Mouse (Mus musculus) kidney, embryonic 14.5 days (tissue): ENCODE data around the gene Ppm1e. TPM values are rescaled to one million over a fixed set of nuclear protein-coding genes. Genes with fewer than 3 reads are reported as not detected.

Experiments used
- ATAC-seq: fragments of 200-750 bp; cut with Nextera tagmentation; 2 replicates; pipeline ENCODE4 v1.8.0; 2017; ENCODE audit warnings: moderate number of reproducible peaks, mild to moderate bottlenecking, moderate TSS enrichment, moderate library complexity; ENCODE audit not compliant: low FRiP score, low TSS enrichment
- H3K27ac ChIP-seq: fragments of 300-500 bp; sonication (generic); 2 replicates; pipeline ENCODE4 v1.5.1; 2014; ENCODE audit warnings: low read depth, mild to moderate bottlenecking, low read length, moderate library complexity, mixed read lengths
- H3K27me3 ChIP-seq: fragments of 300-500 bp; sonication (generic); 2 replicates; pipeline ENCODE4 v1.6.1; 2014; ENCODE audit warnings: mild to moderate bottlenecking, low read length; ENCODE audit not compliant: control insufficient read depth, insufficient read depth
- H3K36me3 ChIP-seq: fragments of 300-500 bp; sonication (generic); 2 replicates; pipeline ENCODE4 v1.6.1; 2014; ENCODE audit warnings: low read length, mixed read lengths; ENCODE audit not compliant: control insufficient read depth, insufficient read depth
- H3K4me1 ChIP-seq: fragments of 300-500 bp; sonication (generic); 2 replicates; pipeline ENCODE4 v1.6.1; 2014; ENCODE audit warnings: low read length, mixed read lengths; ENCODE audit not compliant: control insufficient read depth, insufficient read depth
- H3K4me2 ChIP-seq: fragments of 300-500 bp; sonication (generic); replicated peaks from 2 replicates; pipeline ENCODE4 v1.6.1; 2014; ENCODE audit warnings: low read depth, mild to moderate bottlenecking, low read length
- H3K4me3 ChIP-seq: fragments of 300-500 bp; sonication (generic); 2 replicates; pipeline ENCODE4 v1.5.1; 2014; ENCODE audit warnings: mild to moderate bottlenecking, low read length
- H3K9ac ChIP-seq: fragments of 300-500 bp; sonication (generic); 2 replicates; pipeline ENCODE4 v1.6.1; 2014; ENCODE audit warnings: low read depth, mild to moderate bottlenecking, low read length, moderate library complexity
- H3K9me3 ChIP-seq: fragments of 300-500 bp; sonication (generic); 2 replicates; pipeline ENCODE4 v1.6.1; 2016; ENCODE audit warnings: low read length; ENCODE audit not compliant: control insufficient read depth
- WGBS: fragments of 180-500 bp; shearing (Covaris S2); extraction: QIAGEN DNeasy Blood & Tissue Kit; methylation state at CpG from one replicate; pipeline ENCODE4 v1.1.7; 2014; 5-methylcytosine and 5-hydroxymethylcytosine counted together
- polyA plus RNA-seq: library from polyadenylated mRNA; unstranded; fragments of >200 nt; fragmentation: Nextera tagmentation; extraction: Ambion mirVana; gene quantifications from 2 replicates; pipeline ENCODE4 v1.2.1, GENCODE M21; 2014

Ppm1e gene
- polyA plus RNA-seq, 1 experiment from 2014 or later, result 3.7 TPM

- Histone ChIP-seq H3K27ac (no peak overlapping the region), H3K9ac (no peak overlapping the region), H3K4me2 (no peak overlapping the region), H3K36me3 (no peaks in the 10 kb centered on the region), H3K4me3 (no peak overlapping the region), H3K9me3 (no peaks in the 10 kb centered on the region), H3K27me3 (no peaks in the 10 kb centered on the region), H3K4me1 (no peaks in the 10 kb centered on the region)
- ATAC-seq, result no peak
- 84% methylated on average over 7 of the region's 7 CpGs for WGBS
Observed at GRCm38 (mm10) chr11:87367061-87367460, 8.2 kb upstream of the Ppm1e start.

GRCm38 (mm10) chr11:87365120-87365519 lies 6.3 kb upstream of the Ppm1e start:
- WGBS, result 92% methylated on average over 5 of the region's 5 CpGs
- Histone ChIP-seq H3K9me3 (no peaks in the 10 kb centered on the region), H3K9ac (no peak overlapping the region), H3K4me1 (no peaks in the 10 kb centered on the region), H3K27ac (no peak overlapping the region), H3K4me3 (no peak overlapping the region), H3K36me3 (no peaks in the 10 kb centered on the region), H3K4me2 (no peak overlapping the region), H3K27me3 (peaks cover 6% of the 10 kb centered on the region; the same call in 1 of the 2 replicates)
- no peak for ATAC-seq

- H3K9ac ChIP-seq, result peak overlapping the region; percentile 37; the same call in 1 of the 2 replicates
- H3K27ac ChIP-seq, result no peak overlapping the region
- H3K4me2 ChIP-seq, result peak overlapping the region; percentile 79
- no peaks in the 10 kb centered on the region for H3K9me3 ChIP-seq
- H3K4me1 ChIP-seq, result no peaks in the 10 kb centered on the region
- H3K27me3 ChIP-seq, result peaks cover 26% of the 10 kb centered on the region
- no peak for ATAC-seq
- WGBS, result 18% methylated on average over 10 of the region's 10 CpGs
- no peaks in the 10 kb centered on the region for H3K36me3 ChIP-seq
- peak overlapping the region; percentile 73 for H3K4me3 ChIP-seq
Observed at GRCm38 (mm10) chr11:87359262-87359612, 414 bp upstream of the Ppm1e start.

GRCm38 (mm10) chr11:87357317-87358300 lies 1.2 kb downstream of the Ppm1e start:
- H3K9ac ChIP-seq, result peak overlapping the region; percentile 43; the same call in 1 of the 2 replicates
- H3K4me2 ChIP-seq, result peak overlapping the region; percentile 79
- H3K4me1 ChIP-seq, result no peaks in the 10 kb centered on the region
- peak; percentile 33 for ATAC-seq
- peaks cover 26% of the 10 kb centered on the region for H3K27me3 ChIP-seq
- peak overlapping the region; percentile 73 for H3K4me3 ChIP-seq
- no peaks in the 10 kb centered on the region for H3K36me3 ChIP-seq
- H3K9me3 ChIP-seq, result no peaks in the 10 kb centered on the region
- WGBS, result 3% methylated on average over 31 of the region's 31 CpGs
- H3K27ac ChIP-seq, result no peak overlapping the region

- H3K9me3 ChIP-seq, result no peaks in the 10 kb centered on the region
- no peak overlapping the region for H3K4me2 ChIP-seq
- ATAC-seq, result no peak
- 90% methylated on average over 1 of the region's 1 CpGs for WGBS
- no peak overlapping the region for H3K9ac ChIP-seq
- H3K27ac ChIP-seq, result no peak overlapping the region
- H3K4me3 ChIP-seq, result no peak overlapping the region
- no peaks in the 10 kb centered on the region for H3K4me1 ChIP-seq
- H3K36me3 ChIP-seq, result no peaks in the 10 kb centered on the region
- H3K27me3 ChIP-seq, result peaks cover 17% of the 10 kb centered on the region
Observed at GRCm38 (mm10) chr11:87354861-87355260, 4.0 kb downstream of the Ppm1e start.

DNA sequence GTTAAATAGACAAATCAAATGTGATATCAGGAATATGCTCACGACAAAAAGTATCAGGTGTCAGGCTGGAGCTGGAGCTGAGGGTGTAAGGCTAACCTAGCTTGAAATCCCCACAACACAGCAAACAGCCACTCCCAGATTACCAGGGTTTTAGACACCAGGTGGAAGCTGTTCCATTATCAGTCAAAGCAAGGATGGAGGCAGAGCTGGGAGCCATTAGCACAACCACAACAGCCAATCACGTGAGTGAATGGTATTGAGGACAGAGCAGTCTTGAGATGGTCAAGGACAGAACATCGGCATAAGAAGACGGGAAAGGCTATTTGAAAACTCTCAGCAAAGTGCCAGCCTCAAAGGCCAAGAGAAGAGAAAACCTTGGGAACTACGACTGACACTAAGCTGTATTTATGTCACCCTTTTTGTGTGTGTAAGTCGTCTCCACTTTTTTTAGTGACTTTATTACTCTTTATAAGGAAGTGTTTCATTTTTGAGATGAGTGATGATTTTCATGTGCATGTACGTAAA lies 5.1 kb downstream of the Ppm1e start:
- Histone ChIP-seq H3K36me3 (no peaks in the 10 kb centered on the region), H3K9ac (no peak overlapping the region), H3K9me3 (no peaks in the 10 kb centered on the region), H3K27ac (no peak overlapping the region), H3K27me3 (peaks cover 9% of the 10 kb centered on the region), H3K4me2 (no peak overlapping the region), H3K4me3 (no peak overlapping the region), H3K4me1 (no peaks in the 10 kb centered on the region)
- WGBS, result 80% methylated on average over 7 of the region's 7 CpGs
- no peak for ATAC-seq

DNA sequence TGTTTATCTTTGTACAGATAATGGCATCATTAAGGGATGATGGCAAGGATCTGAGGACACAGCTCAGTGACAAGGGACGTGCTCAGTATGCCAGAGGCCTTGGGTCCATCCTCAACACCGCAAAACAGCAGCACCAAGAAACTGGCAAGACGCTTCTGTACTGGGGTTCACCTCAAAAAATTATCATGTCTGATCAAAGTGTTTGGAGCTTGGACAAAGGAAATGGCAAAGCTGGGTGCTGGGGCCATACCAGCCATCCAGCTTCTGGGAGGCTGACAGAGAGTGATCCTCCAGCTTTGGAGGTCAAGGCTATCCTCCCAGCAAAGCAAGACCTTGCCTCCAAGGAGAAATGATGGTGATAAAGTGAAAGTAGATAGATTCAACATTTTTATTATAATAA lies 32.4 kb downstream of the Ppm1e start:
- Histone ChIP-seq H3K4me2 (no peak overlapping the region), H3K9ac (no peak overlapping the region), H3K27ac (no peak overlapping the region), H3K4me1 (no peaks in the 10 kb centered on the region), H3K4me3 (no peak overlapping the region), H3K27me3 (no peaks in the 10 kb centered on the region), H3K36me3 (no peaks in the 10 kb centered on the region), H3K9me3 (no peaks in the 10 kb centered on the region)
- WGBS, result 83% methylated on average over 3 of the region's 3 CpGs
- no peak for ATAC-seq

DNA sequence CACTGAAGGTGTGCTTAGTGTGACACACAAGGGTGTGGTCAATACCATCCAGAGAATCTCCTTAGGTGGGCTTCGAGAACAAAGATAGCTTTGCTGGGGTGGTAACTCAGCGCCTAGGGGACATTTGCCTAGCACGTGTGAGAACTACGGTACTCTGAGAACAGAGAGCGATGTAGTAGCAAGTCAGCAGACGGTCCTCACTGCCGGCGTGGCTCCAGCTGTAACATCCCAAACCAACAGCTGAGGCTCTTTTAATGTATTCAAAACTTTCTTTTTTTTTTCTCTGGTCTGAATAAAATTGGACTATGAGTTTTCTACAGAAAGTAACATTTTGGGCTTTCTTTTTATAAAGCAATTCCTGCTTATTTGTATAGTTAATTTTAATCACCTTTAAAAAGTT lies 36.3 kb downstream of the Ppm1e start:
- H3K27me3 ChIP-seq, result no peaks in the 10 kb centered on the region
- no peak for ATAC-seq
- H3K4me3 ChIP-seq, result no peak overlapping the region
- H3K9ac ChIP-seq, result no peak overlapping the region
- WGBS, result 60% methylated on average over 8 of the region's 8 CpGs
- H3K36me3 ChIP-seq, result no peaks in the 10 kb centered on the region
- H3K4me2 ChIP-seq, result no peak overlapping the region
- H3K9me3 ChIP-seq, result no peaks in the 10 kb centered on the region
- H3K4me1 ChIP-seq, result no peaks in the 10 kb centered on the region
- no peak overlapping the region for H3K27ac ChIP-seq

GRCm38 (mm10) chr11:87320007-87320406 lies 38.8 kb downstream of the Ppm1e start:
- H3K9me3 ChIP-seq, result no peaks in the 10 kb centered on the region
- H3K4me3 ChIP-seq, result no peak overlapping the region
- no peaks in the 10 kb centered on the region for H3K36me3 ChIP-seq
- no peak overlapping the region for H3K4me2 ChIP-seq
- no peak for ATAC-seq
- no peak overlapping the region for H3K9ac ChIP-seq
- no peaks in the 10 kb centered on the region for H3K4me1 ChIP-seq
- H3K27ac ChIP-seq, result no peak overlapping the region
- no peaks in the 10 kb centered on the region for H3K27me3 ChIP-seq
- WGBS, result 53% methylated on average over 5 of the region's 5 CpGs
